ENCODE assay signal across 18 mouse cellular contexts in the genomic region with DNA sequence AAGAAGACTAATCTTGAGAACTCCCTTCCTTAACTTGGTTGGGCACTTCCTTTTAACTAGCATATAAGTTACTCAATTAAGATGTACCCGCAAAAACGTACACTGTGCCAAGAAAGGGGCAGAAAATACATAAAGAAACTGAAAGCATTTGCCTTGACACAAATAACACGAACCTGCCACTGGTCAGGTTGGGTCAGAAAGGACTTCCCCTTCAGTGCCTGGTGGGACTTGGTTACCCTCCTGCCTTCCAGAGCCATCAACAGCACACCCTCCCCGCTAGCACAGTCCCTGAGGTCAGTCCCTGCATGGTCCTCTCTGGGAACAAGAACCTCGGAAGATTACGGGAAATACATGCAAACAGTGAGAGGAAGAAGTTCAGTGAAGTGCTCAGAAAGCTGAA. TPM values are rescaled to one million over a fixed set of nuclear protein-coding genes. Genes with fewer than 3 reads are reported as not detected.
DNase-seq lines count a peak whose midpoint lies in the region; ATAC-seq and TF ChIP-seq lines count a peak whose summit lies in the region.
"Had no signal": no experiment of that assay in that cellular context is flagged by ENCODE, and none has a peak within 500 bp of the region (broad histone marks: within the 10 kb centered on the region; RNA-seq: fewer than 3 reads in every experiment).

No protein-coding gene starts in this region.

- H3K4me2 ChIP-seq in stomach, embryonic 16.5 days (ENCODE audit: low read depth, low read length) = no peak overlapping the region
- no peak overlapping the region for H3K4me2 ChIP-seq in stomach, postnatal 0 days (replicated peaks; ENCODE audit: low read depth)
- no peak overlapping the region for H3K4me2 ChIP-seq in hindbrain, postnatal 0 days (ENCODE audit: low read depth, low read length)
- H3K4me2 ChIP-seq in midbrain, embryonic 14.5 days (ENCODE audit: low read length) = no peak overlapping the region
- H3K4me2 ChIP-seq in midbrain, embryonic 13.5 days (replicated peaks) = no peak overlapping the region
- H3K4me2 ChIP-seq: forebrain, embryonic 12.5 days; heart, embryonic 15.5 days; hindbrain, embryonic 13.5 days; limb, embryonic 15.5 days had no signal

- no peaks in the 10 kb centered on the region for H3K36me3 ChIP-seq in stomach, embryonic 16.5 days (ENCODE audit: control insufficient read depth, insufficient read depth, low read length)
- no peaks in the 10 kb centered on the region for H3K36me3 ChIP-seq in stomach, postnatal 0 days (ENCODE audit: control insufficient read depth, insufficient read depth, low read length)
- H3K36me3 ChIP-seq in hindbrain, postnatal 0 days (ENCODE audit: insufficient read depth, low read length) = no peaks in the 10 kb centered on the region
- H3K36me3 ChIP-seq in midbrain, embryonic 14.5 days (ENCODE audit: control insufficient read depth, insufficient read depth, low read length) = no peaks in the 10 kb centered on the region
- H3K36me3 ChIP-seq in midbrain, embryonic 13.5 days = no peaks in the 10 kb centered on the region
- H3K36me3 ChIP-seq: forebrain, embryonic 12.5 days; heart, embryonic 15.5 days; hindbrain, embryonic 13.5 days; limb, embryonic 15.5 days had no signal

- peak overlapping the region; percentile 38; the same call in 1 of the 2 replicates for H3K27ac ChIP-seq in stomach, embryonic 16.5 days (ENCODE audit: low read length)
- no peak overlapping the region for H3K27ac ChIP-seq in stomach, postnatal 0 days (replicated peaks)
- H3K27ac ChIP-seq in bone marrow macrophage, adult 2 months (ENCODE audit: insufficient read depth, low read depth, low read length) = no peak overlapping the region
- H3K27ac ChIP-seq in hindbrain, postnatal 0 days = no peak overlapping the region
- no peak overlapping the region for H3K27ac ChIP-seq in midbrain, embryonic 14.5 days (replicated peaks; ENCODE audit: low read depth, low read length)
- H3K27ac ChIP-seq in midbrain, embryonic 13.5 days = no peak overlapping the region
- H3K27ac ChIP-seq: forebrain, embryonic 12.5 days; heart, embryonic 15.5 days; hindbrain, embryonic 13.5 days; limb, embryonic 15.5 days had no signal

- DNase-seq in stomach, postnatal 0 days (ENCODE audit: low spot score) = no peak
- DNase-seq in hindbrain, postnatal 0 days (ENCODE audit: low spot score) = no peak
- no peak for DNase-seq in midbrain, embryonic 14.5 days
- no peak for DNase-seq in left cerebral cortex, adult 8-10 months (ENCODE audit: low spot score in 2 of 2)
- DNase-seq: cerebellum, adult 11 months; heart, adult 18-20 months; kidney, adult 18-20 months; kidney, postnatal 25 days; lung, adult 18-20 months had no signal

- TF ChIP-seq EP300 in stomach, postnatal 0 days (optimal IDR thresholded peaks at IDR 0.05) = no peak

- no peaks in the 10 kb centered on the region for H3K4me1 ChIP-seq in stomach, embryonic 16.5 days (ENCODE audit: control insufficient read depth, insufficient read depth, low read length)
- no peaks in the 10 kb centered on the region for H3K4me1 ChIP-seq in stomach, postnatal 0 days (replicated peaks; ENCODE audit: control insufficient read depth, insufficient read depth)
- H3K4me1 ChIP-seq in bone marrow macrophage, adult 2 months (ENCODE audit: control insufficient read depth, insufficient read depth, low read length) = peaks cover 5% of the 10 kb centered on the region
- no peaks in the 10 kb centered on the region for H3K4me1 ChIP-seq in hindbrain, postnatal 0 days (ENCODE audit: insufficient read depth, low read length)
- no peaks in the 10 kb centered on the region for H3K4me1 ChIP-seq in midbrain, embryonic 14.5 days (ENCODE audit: control insufficient read depth, insufficient read depth, low read length)
- no peaks in the 10 kb centered on the region for H3K4me1 ChIP-seq in midbrain, embryonic 13.5 days (replicated peaks)
- H3K4me1 ChIP-seq: forebrain, embryonic 12.5 days; heart, embryonic 15.5 days; hindbrain, embryonic 13.5 days; limb, embryonic 15.5 days had no signal

- no peaks in the 10 kb centered on the region for H3K9me3 ChIP-seq in stomach, embryonic 16.5 days (replicated peaks; ENCODE audit: control insufficient read depth, low read length)
- no peaks in the 10 kb centered on the region for H3K9me3 ChIP-seq in stomach, postnatal 0 days (ENCODE audit: control insufficient read depth, low read length)
- H3K9me3 ChIP-seq in hindbrain, postnatal 0 days (ENCODE audit: low read length) = no peaks in the 10 kb centered on the region
- no peaks in the 10 kb centered on the region for H3K9me3 ChIP-seq in midbrain, embryonic 14.5 days (ENCODE audit: control insufficient read depth, low read length)
- no peaks in the 10 kb centered on the region for H3K9me3 ChIP-seq in midbrain, embryonic 13.5 days
- H3K9me3 ChIP-seq: forebrain, embryonic 12.5 days; heart, embryonic 15.5 days; hindbrain, embryonic 13.5 days; limb, embryonic 15.5 days had no signal

- WGBS in stomach, embryonic 16.5 days = 64% methylated on average over 6 of the region's 6 CpGs
- WGBS in stomach, postnatal 0 days = 60% methylated on average over 6 of the region's 6 CpGs
- WGBS in hindbrain, postnatal 0 days = 82% methylated on average over 6 of the region's 6 CpGs
- 76% methylated on average over 6 of the region's 6 CpGs for WGBS in midbrain, embryonic 14.5 days
- 70% methylated on average over 6 of the region's 6 CpGs for WGBS in midbrain, embryonic 13.5 days

- no peak overlapping the region for H3K9ac ChIP-seq in stomach, embryonic 16.5 days (ENCODE audit: low read length)
- no peak overlapping the region for H3K9ac ChIP-seq in stomach, postnatal 0 days (ENCODE audit: low read length)
- no peak overlapping the region for H3K9ac ChIP-seq in hindbrain, postnatal 0 days (replicated peaks; ENCODE audit: low read length)
- H3K9ac ChIP-seq in midbrain, embryonic 14.5 days (replicated peaks; ENCODE audit: low read length) = no peak overlapping the region
- H3K9ac ChIP-seq in midbrain, embryonic 13.5 days (replicated peaks) = no peak overlapping the region
- H3K9ac ChIP-seq: forebrain, embryonic 12.5 days; heart, embryonic 15.5 days; hindbrain, embryonic 13.5 days; limb, embryonic 15.5 days had no signal

- H3K4me3 ChIP-seq in stomach, embryonic 16.5 days (replicated peaks; ENCODE audit: low read length) = no peak overlapping the region
- no peak overlapping the region for H3K4me3 ChIP-seq in stomach, postnatal 0 days (ENCODE audit: low read depth, low read length)
- peak overlapping the region; percentile 60 for H3K4me3 ChIP-seq in bone marrow macrophage, adult 2 months (ENCODE audit: insufficient read depth, low read length)
- H3K4me3 ChIP-seq in hindbrain, postnatal 0 days (ENCODE audit: low read length) = no peak overlapping the region
- H3K4me3 ChIP-seq in midbrain, embryonic 14.5 days (replicated peaks; ENCODE audit: low read depth, low read length) = no peak overlapping the region
- no peak overlapping the region for H3K4me3 ChIP-seq in midbrain, embryonic 13.5 days (replicated peaks)
- H3K4me3 ChIP-seq: forebrain, embryonic 12.5 days; heart, embryonic 15.5 days; hindbrain, embryonic 13.5 days; limb, embryonic 15.5 days; myocyte had no signal

- no peak for TF ChIP-seq CTCF in stomach, postnatal 0 days (IDR thresholded peaks at IDR 0.05; ENCODE audit: low read depth)
- TF ChIP-seq CTCF in bone marrow macrophage, adult 2 months (IDR thresholded peaks at IDR 0.05; ENCODE audit: low read depth, low read length) = no peak
- TF ChIP-seq CTCF in hindbrain, postnatal 0 days (IDR thresholded peaks at IDR 0.05; ENCODE audit: low read depth) = no peak

- ATAC-seq in stomach, embryonic 16.5 days (ENCODE audit: insufficient read depth, low FRiP score) = no peak
- no peak for ATAC-seq in stomach, postnatal 0 days (ENCODE audit: low FRiP score, low TSS enrichment)
- ATAC-seq in megakaryocyte progenitor cell, adult 5-6 weeks (replicated peaks; ENCODE audit: poor library complexity) = peak; percentile 76
- ATAC-seq in hindbrain, postnatal 0 days = no peak
- ATAC-seq in midbrain, embryonic 14.5 days (ENCODE audit: low FRiP score, low TSS enrichment) = no peak
- ATAC-seq in midbrain, embryonic 13.5 days = no peak

- H3K27me3 ChIP-seq in stomach, embryonic 16.5 days (ENCODE audit: control insufficient read depth, insufficient read depth, low read length) = no peaks in the 10 kb centered on the region
- H3K27me3 ChIP-seq in stomach, postnatal 0 days (ENCODE audit: control insufficient read depth, insufficient read depth, low read length) = no peaks in the 10 kb centered on the region
- no peaks in the 10 kb centered on the region for H3K27me3 ChIP-seq in hindbrain, postnatal 0 days (ENCODE audit: insufficient read depth, low read length)
- H3K27me3 ChIP-seq in midbrain, embryonic 14.5 days (ENCODE audit: control insufficient read depth, insufficient read depth, low read length) = no peaks in the 10 kb centered on the region
- no peaks in the 10 kb centered on the region for H3K27me3 ChIP-seq in midbrain, embryonic 13.5 days
- H3K27me3 ChIP-seq: forebrain, embryonic 12.5 days; heart, embryonic 15.5 days; hindbrain, embryonic 13.5 days; limb, embryonic 15.5 days had no signal

- TF ChIP-seq POLR2A in bone marrow macrophage, adult 2 months (IDR thresholded peaks at IDR 0.05; ENCODE audit: borderline replicate concordance, low read depth, low read length) = no peak

RNA-seq across cellular contexts. Expression of gene Abracl, which starts 34.0 kb away (rescaled TPM):
- polyA plus RNA-seq in stomach, embryonic 16.5 days (2015; fragmentation: Nextera tagmentation; extraction: Ambion mirVana) = 154 and 192 TPM in 2 replicates
- polyA plus RNA-seq in stomach, postnatal 0 days (2015; fragmentation: Nextera tagmentation; extraction: Ambion mirVana) = 264 and 282 TPM in 2 replicates
- polyA plus RNA-seq in bone marrow macrophage, adult 2 months (2012; ENCODE audit: insufficient read depth, insufficient read length, missing spikeins) = 107 and 136 TPM in 2 replicates
- 274 and 350 TPM in 2 replicates for total RNA-seq in megakaryocyte progenitor cell, adult 5-6 weeks (2015)
- 298 and 321 TPM in 2 replicates for total RNA-seq in megakaryocyte progenitor cell, adult 5-6 weeks (2017)
- total RNA-seq in hindbrain, postnatal 0 days (2014; rRNA removed) = 10.4 and 27.9 TPM in 2 replicates
- polyA plus RNA-seq in hindbrain, postnatal 0 days (2015; fragmentation: Nextera tagmentation; extraction: Ambion mirVana) = 55.9 and 60.6 TPM in 2 replicates
- polyA plus RNA-seq in midbrain, embryonic 14.5 days (2014; fragmentation: Nextera tagmentation; extraction: Ambion mirVana) = 69.0 and 90.6 TPM in 2 replicates
- polyA plus RNA-seq in midbrain, embryonic 13.5 days (2015; fragmentation: Nextera tagmentation; extraction: Ambion mirVana) = 104 and 122 TPM in 2 replicates
- 10 to 100 TPM; 13.2 to 28.7 (median 18.5) TPM for total RNA-seq in left cerebral cortex, adult 8-10 months (2022)

RNA-seq across cellular contexts. Expression of gene Heca, which starts 41.3 kb away (rescaled TPM):
- 4.6 and 4.7 TPM in 2 replicates for polyA plus RNA-seq in stomach, embryonic 16.5 days (2015; fragmentation: Nextera tagmentation; extraction: Ambion mirVana)
- polyA plus RNA-seq in stomach, postnatal 0 days (2015; fragmentation: Nextera tagmentation; extraction: Ambion mirVana) = 7.2 and 9.8 TPM in 2 replicates
- polyA plus RNA-seq in bone marrow macrophage, adult 2 months (2012; ENCODE audit: insufficient read depth, insufficient read length, missing spikeins) = 29.6 and 31.7 TPM in 2 replicates
- 15.7 and 17.2 TPM in 2 replicates for total RNA-seq in megakaryocyte progenitor cell, adult 5-6 weeks (2015)
- total RNA-seq in megakaryocyte progenitor cell, adult 5-6 weeks (2017) = 25.6 and 38.0 TPM in 2 replicates
- 29.3 and 32.4 TPM in 2 replicates for total RNA-seq in hindbrain, postnatal 0 days (2014; rRNA removed)
- polyA plus RNA-seq in hindbrain, postnatal 0 days (2015; fragmentation: Nextera tagmentation; extraction: Ambion mirVana) = 3.6 and 5.1 TPM in 2 replicates
- polyA plus RNA-seq in midbrain, embryonic 14.5 days (2014; fragmentation: Nextera tagmentation; extraction: Ambion mirVana) = 7.3 and 8.9 TPM in 2 replicates
- 4.3 and 5.7 TPM in 2 replicates for polyA plus RNA-seq in midbrain, embryonic 13.5 days (2015; fragmentation: Nextera tagmentation; extraction: Ambion mirVana)
- total RNA-seq in left cerebral cortex, adult 8-10 months (2022) = 10 to 100 TPM; 24.6 to 26.9 (median 26.4) TPM
